Mouse (Mus musculus) embryonic fibroblast, embryonic 13.5 days (primary cell): ENCODE data around the gene Cep112.

Source experiments
- CTCF ChIP-seq: IDR thresholded peaks from 2 replicates; pipeline ENCODE4 v1.5.1; 2011; ENCODE audit warnings: mild to moderate bottlenecking, control low read depth, low read length, moderate library complexity, borderline replicate concordance; ENCODE audit not compliant: insufficient read depth
- POLR2A ChIP-seq: IDR thresholded peaks from 2 replicates; pipeline ENCODE4 v1.6.1; 2011; ENCODE audit warnings: low read depth, mild to moderate bottlenecking, control low read depth, low read length, moderate library complexity

DNA sequence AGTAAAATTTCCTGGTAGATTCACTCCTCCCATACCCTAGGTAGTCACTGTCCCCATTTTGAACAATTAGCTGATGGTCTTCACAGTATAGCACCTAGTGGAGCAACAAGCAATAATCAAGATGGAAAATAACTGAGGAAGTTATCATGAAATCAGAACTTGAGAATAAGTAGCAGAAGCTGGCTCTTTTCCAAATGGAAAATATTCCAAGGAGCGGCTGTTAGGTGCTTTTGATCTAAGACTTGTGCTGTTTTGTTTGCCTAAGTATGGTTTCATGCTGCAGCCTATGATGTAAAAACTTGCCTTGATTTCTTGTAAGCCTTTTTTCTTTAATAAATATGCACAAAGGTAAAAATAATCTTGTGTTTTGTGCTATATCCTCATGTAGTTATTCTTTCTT, 107.9 kb downstream of the Cep112 start:
- no peak for TF ChIP-seq CTCF
- no peak for TF ChIP-seq POLR2A
